Mouse (Mus musculus): ENCODE results near the gene Slc44a2. TPM values are rescaled to one million over a fixed set of nuclear protein-coding genes. Genes with fewer than 3 reads are reported as not detected.
"Not testable (repeated sequence)": the region's sequence is repeated elsewhere in the genome, so short reads cannot be mapped to it uniquely, and the experiment has no call there.

Slc44a2 gene
- polyA plus RNA-seq, 2 experiments = 121 to 127 TPM

DNA sequence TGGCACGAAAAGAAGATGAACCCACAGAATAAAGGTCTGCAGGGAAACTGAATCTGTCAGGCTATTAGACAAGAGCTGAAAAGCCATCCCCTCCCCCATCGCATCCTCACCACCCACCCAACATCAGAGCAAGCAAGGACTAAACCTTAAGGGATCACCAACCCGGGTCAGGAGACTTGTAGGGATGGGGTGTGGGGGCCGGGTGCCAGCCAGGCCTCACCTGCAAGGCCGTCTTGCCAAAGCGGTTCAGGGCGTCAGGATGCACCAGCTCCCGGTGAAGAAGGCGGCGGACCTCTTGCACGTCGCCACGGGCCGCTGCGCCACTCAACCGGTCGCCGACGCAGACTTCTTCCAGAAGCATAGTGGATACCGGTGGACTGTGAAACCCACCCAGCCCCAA is 29.9 kb upstream of the Slc44a2 start:
- no peak for ATAC-seq (ENCODE audit: low FRiP score, low read depth)
- Histone ChIP-seq H3K27ac (replicated peaks; ENCODE audit: low read depth, low read length) (peak overlapping the region; percentile 61), H3K4me1 (ENCODE audit: control insufficient read depth, insufficient read depth, low read length) (peaks cover 33% of the 10 kb centered on the region), H3K4me3 (replicated peaks; ENCODE audit: low read length) (peak overlapping the region; percentile 77), H3K9me3 (ENCODE audit: control insufficient read depth, low read length) (no peaks in the 10 kb centered on the region), H3K27me3 (ENCODE audit: control insufficient read depth, insufficient read depth, low read length) (no peaks in the 10 kb centered on the region), H3K4me2 (replicated peaks; ENCODE audit: low read depth, low read length, severe bottlenecking) (peak overlapping the region; percentile 70), H3K9ac (ENCODE audit: low read depth, low read length, severe bottlenecking) (peak overlapping the region; percentile 71), H3K36me3 (ENCODE audit: control insufficient read depth, insufficient read depth, low read length) (0 out of 2 replicates have a peak, but pooled peaks cover 2% of the 10 kb centered on the region)
- TF ChIP-seq POLR2A (IDR thresholded peaks at IDR 0.05; ENCODE audit: borderline replicate concordance, extremely low read depth, insufficient read depth, insufficient read length) = no peak
- under 1% methylated on average over 17 of the region's 20 CpGs for WGBS
- peak; percentile 31 for DNase-seq (ENCODE audit: low spot score)

DNA sequence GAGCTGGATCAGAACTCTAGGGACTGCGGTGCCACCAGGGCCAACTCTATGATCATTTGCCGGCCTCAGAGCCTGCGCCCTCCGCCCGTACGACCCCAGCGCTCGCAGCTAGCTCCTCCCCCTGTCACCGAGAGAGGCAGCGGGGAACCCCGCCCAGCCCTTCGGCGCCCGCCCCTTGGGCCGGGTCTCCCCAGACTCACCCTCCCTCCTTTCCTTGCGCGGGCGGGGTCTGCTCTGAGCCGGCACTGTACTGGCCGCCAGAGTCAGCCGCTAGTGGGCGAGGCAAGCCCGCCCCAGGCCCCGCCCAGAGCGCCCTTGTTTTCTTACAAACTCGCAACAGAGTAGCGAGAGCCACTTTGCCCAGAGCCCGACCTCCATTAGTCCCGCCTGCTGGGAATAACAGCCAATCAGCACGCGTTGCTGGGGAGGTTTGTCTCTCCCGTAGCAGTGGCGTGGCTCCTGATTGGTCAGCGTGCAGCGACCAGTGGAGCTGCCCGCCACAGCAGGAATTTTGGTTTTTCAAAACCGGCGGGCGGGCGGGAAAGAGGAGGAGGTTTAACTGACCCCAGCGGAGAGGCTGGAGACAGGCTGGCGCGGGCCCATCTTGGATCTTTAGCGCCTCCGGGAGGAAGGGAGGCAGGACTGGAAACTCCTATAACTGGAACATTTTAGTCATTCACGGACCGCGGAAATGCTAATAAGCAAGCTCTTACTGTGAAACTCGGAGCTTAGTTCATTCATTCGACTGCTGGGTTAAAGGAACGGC is 29.3 kb upstream of the Slc44a2 start, which contains the start of gene Cdkn2d:
TSS of gene Cdkn2d (minus strand) at position 386 of the 766 bp plus-strand sequence.
- peak within 1 kb of the TSS; percentile 77 for H3K4me3 ChIP-seq (replicated peaks; ENCODE audit: low read length)
- peak within 1 kb of the TSS; percentile 70 for H3K4me2 ChIP-seq (replicated peaks; ENCODE audit: low read depth, low read length, severe bottlenecking)
- DNase-seq (ENCODE audit: low spot score) = peak; percentile 100
- peak; percentile 30; the same call in 1 of the 2 replicates for TF ChIP-seq POLR2A (IDR thresholded peaks at IDR 0.05; ENCODE audit: borderline replicate concordance, extremely low read depth, insufficient read depth, insufficient read length)
- peak within 1 kb of the TSS; percentile 71 for H3K9ac ChIP-seq (ENCODE audit: low read depth, low read length, severe bottlenecking)
- H3K4me1 ChIP-seq (ENCODE audit: control insufficient read depth, insufficient read depth, low read length) = peaks cover 35% of the 10 kb centered on the region
- H3K36me3 ChIP-seq (ENCODE audit: control insufficient read depth, insufficient read depth, low read length) = no peaks in the 10 kb centered on the region
- no peaks in the 10 kb centered on the region for H3K9me3 ChIP-seq (ENCODE audit: control insufficient read depth, low read length)
- no peaks in the 10 kb centered on the region for H3K27me3 ChIP-seq (ENCODE audit: control insufficient read depth, insufficient read depth, low read length)
- peak; percentile 95 for ATAC-seq (ENCODE audit: low FRiP score, low read depth)
- H3K27ac ChIP-seq (replicated peaks; ENCODE audit: low read depth, low read length) = peak within 1 kb of the TSS; percentile 77
- WGBS = under 1% methylated on average over 48 of the region's 51 CpGs

DNA sequence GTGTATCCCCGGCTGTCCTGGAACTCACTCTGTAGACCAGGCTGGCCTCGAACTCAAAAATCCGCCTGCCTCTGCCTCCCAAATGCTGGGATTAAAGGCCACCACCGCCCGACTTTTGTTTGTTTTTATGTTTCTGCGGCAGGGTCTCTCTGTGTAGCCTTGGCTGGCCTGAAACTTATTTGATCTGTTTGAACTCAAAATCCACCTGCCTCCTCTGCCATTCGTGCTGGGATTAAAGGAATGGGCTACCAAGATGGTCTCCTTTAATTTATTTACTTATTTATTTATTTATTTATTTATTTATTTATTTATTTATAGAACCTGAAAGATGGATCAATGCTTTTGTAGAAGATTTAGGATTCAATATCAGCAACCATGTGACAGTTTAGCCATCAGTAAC is 28.6 kb upstream of the Slc44a2 start:
- peak overlapping the region; percentile 38; the same call in 1 of the 2 replicates for H3K9ac ChIP-seq (ENCODE audit: low read depth, low read length, severe bottlenecking)
- not testable (repeated sequence) for H3K36me3 ChIP-seq (ENCODE audit: control insufficient read depth, insufficient read depth, low read length); H3K9me3 ChIP-seq (ENCODE audit: control insufficient read depth, low read length); DNase-seq (ENCODE audit: low spot score); ATAC-seq (ENCODE audit: low FRiP score, low read depth); H3K27me3 ChIP-seq (ENCODE audit: control insufficient read depth, insufficient read depth, low read length)
- peak overlapping the region; percentile 77 for H3K4me3 ChIP-seq (replicated peaks; ENCODE audit: low read length)
- peak overlapping the region; percentile 77 for H3K27ac ChIP-seq (replicated peaks; ENCODE audit: low read depth, low read length)
- WGBS = 15% methylated on average over 7 of the region's 7 CpGs
- peak overlapping the region; percentile 65 for H3K4me2 ChIP-seq (replicated peaks; ENCODE audit: low read depth, low read length, severe bottlenecking)
- H3K4me1 ChIP-seq (ENCODE audit: control insufficient read depth, insufficient read depth, low read length) = peaks cover 28% of the 10 kb centered on the region

DNA sequence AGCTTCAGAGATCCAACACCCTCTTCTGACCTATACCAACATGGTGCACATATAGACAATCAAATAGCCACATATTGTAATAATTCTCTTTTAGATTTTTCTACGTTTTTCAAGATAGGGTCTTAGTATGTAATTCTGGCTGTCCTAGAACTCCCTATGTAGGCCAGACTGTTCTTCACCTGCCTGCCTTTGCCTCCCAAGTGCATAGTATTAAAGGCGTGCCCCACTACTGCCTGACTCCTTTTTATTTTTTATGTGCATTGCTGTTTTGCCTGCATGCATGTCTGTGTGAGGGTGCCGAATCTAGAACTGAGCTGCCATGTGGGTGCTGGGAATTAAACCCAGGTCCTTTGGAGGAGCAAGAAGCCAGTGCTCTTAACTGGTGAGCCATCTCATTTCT is 28.2 kb upstream of the Slc44a2 start:
- Histone ChIP-seq H3K9me3 (ENCODE audit: control insufficient read depth, low read length) (no peaks in the 10 kb centered on the region), H3K27ac (replicated peaks; ENCODE audit: low read depth, low read length) (no peak overlapping the region), H3K27me3 (ENCODE audit: control insufficient read depth, insufficient read depth, low read length) (no peaks in the 10 kb centered on the region), H3K4me3 (replicated peaks; ENCODE audit: low read length) (no peak overlapping the region), H3K9ac (ENCODE audit: low read depth, low read length, severe bottlenecking) (no peak overlapping the region), H3K4me2 (replicated peaks; ENCODE audit: low read depth, low read length, severe bottlenecking) (no peak overlapping the region), H3K36me3 (ENCODE audit: control insufficient read depth, insufficient read depth, low read length) (no peaks in the 10 kb centered on the region), H3K4me1 (ENCODE audit: control insufficient read depth, insufficient read depth, low read length) (peaks cover 25% of the 10 kb centered on the region; the same call in 1 of the 2 replicates)
- no peak for DNase-seq (ENCODE audit: low spot score)
- TF ChIP-seq POLR2A (IDR thresholded peaks at IDR 0.05; ENCODE audit: borderline replicate concordance, extremely low read depth, insufficient read depth, insufficient read length) = no peak
- ATAC-seq (ENCODE audit: low FRiP score, low read depth) = no peak
- 86% methylated on average over 3 of the region's 3 CpGs for WGBS

DNA sequence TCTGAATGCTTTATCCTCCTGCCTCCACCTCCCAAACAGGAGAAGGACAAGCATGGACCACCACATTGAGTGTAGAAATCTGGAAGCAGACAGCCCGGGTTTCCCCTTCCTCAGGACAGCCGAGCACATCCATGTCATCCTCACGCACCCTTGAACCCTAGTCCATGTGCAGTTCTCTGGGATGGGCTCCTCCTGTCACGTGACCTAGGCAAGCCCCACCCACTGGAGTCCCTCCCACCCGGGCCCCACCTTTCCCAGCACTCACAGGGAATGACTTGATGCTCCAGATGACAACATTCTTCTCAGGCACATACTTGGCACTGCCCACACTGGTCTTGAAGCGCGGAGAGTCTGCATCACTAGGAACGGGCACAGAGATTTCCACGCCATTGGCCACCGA is 21.5 kb upstream of the Slc44a2 start:
- Histone ChIP-seq H3K4me2 (replicated peaks; ENCODE audit: low read depth, low read length, severe bottlenecking) (no peak overlapping the region), H3K9me3 (ENCODE audit: control insufficient read depth, low read length) (no peaks in the 10 kb centered on the region), H3K4me1 (ENCODE audit: control insufficient read depth, insufficient read depth, low read length) (0 out of 2 replicates have a peak, but pooled peaks cover 6% of the 10 kb centered on the region), H3K27me3 (ENCODE audit: control insufficient read depth, insufficient read depth, low read length) (no peaks in the 10 kb centered on the region), H3K27ac (replicated peaks; ENCODE audit: low read depth, low read length) (no peak overlapping the region), H3K4me3 (replicated peaks; ENCODE audit: low read length) (no peak overlapping the region), H3K9ac (ENCODE audit: low read depth, low read length, severe bottlenecking) (no peak overlapping the region), H3K36me3 (ENCODE audit: control insufficient read depth, insufficient read depth, low read length) (no peaks in the 10 kb centered on the region)
- ATAC-seq (ENCODE audit: low FRiP score, low read depth) (no peak), DNase-seq (ENCODE audit: low spot score) (no peak)
- no peak for TF ChIP-seq POLR2A (IDR thresholded peaks at IDR 0.05; ENCODE audit: borderline replicate concordance, extremely low read depth, insufficient read depth, insufficient read length)
- 90% methylated on average over 10 of the region's 10 CpGs for WGBS
